Mouse (Mus musculus): ENCODE results near the gene Atp6v0a4.

DNA sequence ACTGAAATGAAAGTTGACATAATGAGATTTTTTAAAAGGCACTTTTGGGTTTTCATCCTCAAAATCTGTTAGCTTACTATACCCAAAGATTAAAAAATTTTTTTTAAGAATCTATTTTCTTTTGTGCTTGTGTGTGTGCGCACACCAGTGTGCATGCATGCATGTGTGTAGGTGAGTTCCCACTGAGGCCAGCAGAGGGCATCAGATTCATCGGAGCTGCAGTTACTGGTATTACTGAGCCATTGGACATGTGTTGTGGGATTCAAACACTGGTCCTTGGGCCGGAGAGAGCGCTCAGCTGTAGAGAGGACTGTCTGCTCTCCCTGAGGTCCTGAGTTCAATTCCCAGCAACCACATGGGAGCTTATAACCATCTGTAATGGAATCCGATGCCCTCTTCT lies 5.5 kb upstream of the Atp6v0a4 start:
- TF ChIP-seq HCFC1 (IDR thresholded peaks at IDR 0.05; ENCODE audit: borderline replicate concordance, insufficient read depth, low read length), result no peak
- TF ChIP-seq MAFK (IDR thresholded peaks at IDR 0.05; ENCODE audit: insufficient read depth, low read depth, low read length), result no peak
- no peak for TF ChIP-seq CHD2 (IDR thresholded peaks at IDR 0.05; ENCODE audit: low read depth, low read length)
- 0 out of 2 replicates have a peak, but pooled peaks have one; percentile 9 for TF ChIP-seq ZC3H11A (IDR thresholded peaks at IDR 0.05; ENCODE audit: borderline replicate concordance, low read depth, low read length)

Measured in ES-E14 (cell line).